Mouse (Mus musculus) hindbrain, postnatal 0 days (tissue): ENCODE data around the gene Ano6. TPM values are rescaled to one million over a fixed set of nuclear protein-coding genes. Genes with fewer than 3 reads are reported as not detected.

Experiments
- ATAC-seq: fragments of 200-750 bp; cut with Nextera tagmentation; 2 replicates; pipeline ENCODE4 v1.8.0; 2017; ENCODE audit warnings: mild to moderate bottlenecking, moderate TSS enrichment, moderate library complexity
- DNase-seq: peaks from one replicate; pipeline ENCODE4 v3.0.0-alpha.2; 2015; ENCODE audit warnings: low spot score
- H3K27ac ChIP-seq: fragments of 300-500 bp; sonication (generic); 2 replicates; pipeline ENCODE4 v1.5.1; 2014; ENCODE audit warnings: mild to moderate bottlenecking
- H3K27me3 ChIP-seq: fragments of 300-500 bp; sonication (generic); 2 replicates; pipeline ENCODE4 v1.6.1; 2014; ENCODE audit warnings: low read length, mixed read lengths; ENCODE audit not compliant: insufficient read depth
- H3K36me3 ChIP-seq: fragments of 300-500 bp; sonication (generic); 2 replicates; pipeline ENCODE4 v1.6.1; 2014; ENCODE audit warnings: low read length, mixed read lengths; ENCODE audit not compliant: insufficient read depth
- H3K4me1 ChIP-seq: fragments of 300-500 bp; sonication (generic); 2 replicates; pipeline ENCODE4 v1.6.1; 2014; ENCODE audit warnings: antibody characterized with exemption, low read length, mixed read lengths; ENCODE audit not compliant: insufficient read depth
- H3K4me2 ChIP-seq: fragments of 300-500 bp; sonication (generic); 2 replicates; pipeline ENCODE4 v1.6.1; 2014; ENCODE audit warnings: low read depth, mild to moderate bottlenecking, low read length, moderate library complexity, mixed read lengths
- H3K4me3 ChIP-seq: fragments of 300-500 bp; sonication (generic); 2 replicates; pipeline ENCODE4 v1.5.1; 2014; ENCODE audit warnings: low read length
- H3K9ac ChIP-seq: fragments of 300-500 bp; sonication (generic); replicated peaks from 2 replicates; pipeline ENCODE4 v1.6.1; 2014; ENCODE audit warnings: mild to moderate bottlenecking, low read length, moderate library complexity, mixed read lengths
- H3K9me3 ChIP-seq: fragments of 300-500 bp; sonication (generic); 2 replicates; pipeline ENCODE4 v1.6.1; 2016; ENCODE audit warnings: low read length, mixed read lengths
- CTCF ChIP-seq: IDR thresholded peaks from 2 replicates; pipeline ENCODE4 v1.5.1; 2016; ENCODE audit warnings: antibody characterized with exemption, control low read depth, low read depth
- WGBS: fragments of 180-500 bp; shearing (Covaris S2); extraction: QIAGEN DNeasy Blood & Tissue Kit; methylation state at CpG from one replicate; pipeline ENCODE4 v1.1.7; 2014; 5-methylcytosine and 5-hydroxymethylcytosine counted together
- polyA plus RNA-seq: library from polyadenylated mRNA; unstranded; fragments of >200 nt; fragmentation: Nextera tagmentation; extraction: Ambion mirVana; gene quantifications from 2 replicates; pipeline ENCODE4 v1.2.1, GENCODE M21; 2015
- total RNA-seq: library from RNA; depleted of rRNA; stranded (reverse); fragments of >200 nt; gene quantifications from 2 replicates; pipeline ENCODE4 v1.2.3, GENCODE M21; 2014

The Ano6 gene
- total and polyA plus RNA-seq, 2 experiments from 2014 or later: 19.2 to 34.3 TPM

GRCm38 (mm10) chr15:95791141-95791791 is 623 bp downstream of the Ano6 start:
- H3K4me2 ChIP-seq: peak overlapping the region; percentile 86
- H3K4me1 ChIP-seq: peaks cover 12% of the 10 kb centered on the region; the same call in 1 of the 2 replicates
- no peaks in the 10 kb centered on the region for H3K27me3 ChIP-seq
- H3K9me3 ChIP-seq: no peaks in the 10 kb centered on the region
- no peaks in the 10 kb centered on the region for H3K36me3 ChIP-seq
- H3K9ac ChIP-seq: peak overlapping the region; percentile 56
- DNase-seq (peak; percentile 18), ATAC-seq (no peak)
- 3% methylated on average over 32 of the region's 32 CpGs for WGBS
- H3K27ac ChIP-seq: peak overlapping the region; percentile 77
- TF ChIP-seq CTCF: 0 out of 2 replicates have a peak, but pooled peaks have one; percentile 17
- peak overlapping the region; percentile 67 for H3K4me3 ChIP-seq

- peak overlapping the region; percentile 67 for H3K4me3 ChIP-seq
- no peak for TF ChIP-seq CTCF
- H3K4me2 ChIP-seq: peak overlapping the region; percentile 86
- H3K9me3 ChIP-seq: no peaks in the 10 kb centered on the region
- no peak for DNase-seq
- no peaks in the 10 kb centered on the region for H3K27me3 ChIP-seq
- ATAC-seq: no peak
- H3K36me3 ChIP-seq: no peaks in the 10 kb centered on the region
- peaks cover 12% of the 10 kb centered on the region; the same call in 1 of the 2 replicates for H3K4me1 ChIP-seq
- WGBS: 52% methylated on average over 5 of the region's 5 CpGs
- no peak overlapping the region for H3K27ac ChIP-seq
- no peak overlapping the region; the same call in 1 of the 2 replicates for H3K9ac ChIP-seq
These were observed 1.2 kb downstream of the Ano6 start for GRCm38 (mm10) chr15:95791855-95792254.

- Histone ChIP-seq H3K4me1 (peaks cover 12% of the 10 kb centered on the region; the same call in 1 of the 2 replicates), H3K4me3 (peak overlapping the region; percentile 67; the same call in 1 of the 2 replicates), H3K9me3 (no peaks in the 10 kb centered on the region), H3K27me3 (no peaks in the 10 kb centered on the region), H3K27ac (no peak overlapping the region), H3K9ac (no peak overlapping the region), H3K36me3 (no peaks in the 10 kb centered on the region), H3K4me2 (peak overlapping the region; percentile 86)
- WGBS: 79% methylated on average over 25 of the region's 25 CpGs
- ATAC-seq: no peak
- DNase-seq: peak; percentile 60
- peak; percentile 70 for TF ChIP-seq CTCF
These were observed 1.9 kb downstream of the Ano6 start for GRCm38 (mm10) chr15:95792261-95793260.

- H3K4me1 ChIP-seq: peaks cover 12% of the 10 kb centered on the region; the same call in 1 of the 2 replicates
- no peaks in the 10 kb centered on the region for H3K36me3 ChIP-seq
- H3K4me2 ChIP-seq: no peak overlapping the region
- TF ChIP-seq CTCF: no peak
- DNase-seq (no peak), ATAC-seq (no peak)
- no peak overlapping the region for H3K27ac ChIP-seq
- no peaks in the 10 kb centered on the region for H3K27me3 ChIP-seq
- WGBS: 92% methylated on average over 9 of the region's 9 CpGs
- no peak overlapping the region for H3K9ac ChIP-seq
- H3K4me3 ChIP-seq: no peak overlapping the region
- H3K9me3 ChIP-seq: no peaks in the 10 kb centered on the region
These were observed 3.3 kb downstream of the Ano6 start for GRCm38 (mm10) chr15:95793748-95794491.

- DNase-seq: peak; percentile 35
- 65% methylated on average over 10 of the region's 10 CpGs for WGBS
- no peak for ATAC-seq
These were observed 4.2 kb downstream of the Ano6 start for GRCm38 (mm10) chr15:95794611-95795565.

More at GRCm38 (mm10) chr15:95794611-95795565, 4.2 kb downstream of the Ano6 start:
- H3K9me3 ChIP-seq: no peaks in the 10 kb centered on the region
- H3K36me3 ChIP-seq: no peaks in the 10 kb centered on the region
- no peaks in the 10 kb centered on the region for H3K27me3 ChIP-seq
- peaks cover 12% of the 10 kb centered on the region; the same call in 1 of the 2 replicates for H3K4me1 ChIP-seq
- no peak overlapping the region for H3K4me3 ChIP-seq
- no peak overlapping the region for H3K9ac ChIP-seq
- no peak overlapping the region for H3K27ac ChIP-seq
- TF ChIP-seq CTCF: no peak
- H3K4me2 ChIP-seq: no peak overlapping the region
